Mouse (Mus musculus) heart, postnatal 25 days (tissue): ENCODE results near the gene Scp2. TPM values are rescaled to one million over a fixed set of nuclear protein-coding genes. Genes with fewer than 3 reads are reported as not detected.

ENCODE experiments used
- DNase-seq: peaks from one replicate; pipeline ENCODE4 v3.0.0; 2022; ENCODE audit warnings: low spot score
- intact Hi-C: fragments of 180-260 bp; cut with DNase I; formaldehyde crosslinking; loops from one replicate; pipeline ENCODE4 v1.15.1; 2025
- total RNA-seq, 2 experiments: library from RNA; stranded (reverse); gene quantifications; 2 replicates each; pipeline ENCODE4 v1.2.3; 2021

The Scp2 gene
- total RNA-seq, 2 experiments from 2014 or later = 279 to 298 TPM

DNA sequence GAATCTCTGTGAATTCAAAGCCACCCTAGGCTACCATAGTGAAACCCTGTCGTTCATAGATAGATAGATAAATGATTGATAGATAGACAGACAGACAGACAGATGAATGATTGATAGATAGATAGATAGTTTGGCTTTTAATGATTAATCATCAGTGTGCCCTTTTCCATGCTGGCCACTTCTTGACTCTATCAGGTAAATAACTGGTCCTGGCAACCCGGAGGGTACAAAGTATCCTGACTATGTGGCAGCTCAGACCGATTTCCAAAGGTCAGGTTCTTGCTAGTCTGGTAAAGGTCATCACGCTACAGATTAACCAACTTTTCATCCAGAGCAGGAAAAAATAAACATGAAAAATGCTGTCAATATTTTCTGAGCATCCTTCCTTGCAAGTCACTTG is 78.2 kb downstream of the Scp2 start:
- DNase-seq = no peak
- intact Hi-C loops = no loop called here

DNA sequence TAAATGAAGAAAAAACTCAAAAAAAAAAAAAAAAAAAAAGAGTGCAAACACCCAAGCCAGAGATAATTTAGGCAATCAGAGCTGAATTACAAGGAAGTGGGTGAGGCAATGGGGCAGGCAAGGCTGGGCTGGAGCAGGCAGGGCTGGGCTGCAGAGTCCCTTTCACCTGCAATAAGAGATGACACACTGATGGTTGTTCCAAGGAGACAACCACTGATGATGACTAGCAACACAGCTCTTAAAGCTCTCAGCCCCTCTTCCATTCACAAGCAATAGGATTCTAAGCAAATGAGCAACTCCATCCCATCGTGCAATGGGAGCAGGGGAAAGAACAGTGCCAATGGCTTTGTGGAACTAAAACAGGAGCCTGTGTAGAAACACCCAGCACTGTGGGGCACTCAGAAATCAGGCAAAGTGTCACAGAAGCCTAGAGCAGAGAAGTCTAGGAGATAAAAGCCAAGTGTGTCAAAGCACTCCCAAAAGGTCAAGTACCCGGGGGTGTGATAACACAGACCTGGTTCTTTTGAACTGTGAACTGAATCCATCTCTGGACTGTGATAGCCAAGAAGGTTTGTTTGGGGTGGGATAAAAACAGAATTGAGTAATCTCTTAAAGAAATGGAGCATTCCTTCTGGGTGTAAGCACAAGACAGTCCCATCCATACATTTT is 79.5 kb downstream of the Scp2 start:
- no peak for DNase-seq
- intact Hi-C loops = no loop called here

DNA sequence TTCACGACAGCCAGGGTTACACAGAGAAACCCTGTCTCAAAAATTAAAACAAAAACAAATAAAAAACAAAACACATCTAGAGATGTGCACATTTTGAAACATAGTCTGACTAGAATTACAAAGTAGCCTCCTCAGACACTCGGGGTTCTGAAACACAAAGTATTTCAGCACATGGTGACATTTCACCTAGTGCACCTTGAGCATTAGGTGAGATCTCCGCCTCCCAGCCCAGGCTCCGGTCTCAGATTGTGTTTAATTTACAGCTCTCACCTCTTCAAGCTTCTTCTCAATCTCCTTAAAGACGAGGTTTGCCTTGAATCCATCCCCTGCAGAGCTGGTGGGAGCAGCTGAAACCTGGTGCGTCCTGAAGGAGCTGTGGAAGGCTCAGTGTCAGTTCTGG is 81.2 kb downstream of the Scp2 start:
- intact Hi-C loops = no loop called here
- no peak for DNase-seq

DNA sequence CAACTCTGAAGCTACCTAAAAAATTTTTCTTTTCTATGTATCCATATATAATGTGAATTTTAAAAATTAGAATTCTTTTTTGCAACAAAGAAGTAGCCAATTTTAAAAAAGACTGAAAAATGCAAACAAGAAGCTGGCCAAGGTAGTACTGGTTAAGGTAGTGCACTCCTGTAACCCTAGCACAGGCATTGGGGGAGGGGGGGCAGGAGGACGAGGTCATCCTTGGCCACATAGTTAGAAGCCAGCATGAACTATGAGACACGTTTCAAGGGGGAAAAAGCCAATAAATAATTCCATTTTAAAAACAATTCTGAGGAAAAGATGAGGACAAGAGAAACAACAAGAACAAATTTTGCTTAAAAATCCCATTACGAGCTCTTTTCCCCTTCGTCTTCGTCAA is 82.3 kb downstream of the Scp2 start:
- intact Hi-C loops = no loop called here
- DNase-seq = no peak

DNA sequence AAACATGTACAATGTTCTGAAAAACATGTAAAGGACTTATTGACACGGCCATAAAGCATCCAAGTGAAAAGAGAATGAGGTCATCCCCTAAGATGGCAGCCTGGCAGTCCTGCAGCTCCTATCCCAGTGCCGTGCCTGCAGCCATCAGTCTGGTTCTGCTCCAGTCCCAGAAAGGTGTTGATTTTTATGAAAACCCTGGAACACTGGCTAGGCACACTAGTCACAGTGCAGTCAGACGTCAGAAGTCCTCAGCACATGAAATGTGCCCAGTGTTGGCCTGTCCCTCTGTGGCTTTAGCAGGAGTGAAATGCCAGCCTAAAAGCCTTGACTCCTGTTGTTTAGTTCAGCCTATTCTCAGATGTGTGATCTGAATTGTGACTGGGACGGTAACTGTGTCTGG is 84.0 kb downstream of the Scp2 start:
- intact Hi-C loops = no loop called here

DNA sequence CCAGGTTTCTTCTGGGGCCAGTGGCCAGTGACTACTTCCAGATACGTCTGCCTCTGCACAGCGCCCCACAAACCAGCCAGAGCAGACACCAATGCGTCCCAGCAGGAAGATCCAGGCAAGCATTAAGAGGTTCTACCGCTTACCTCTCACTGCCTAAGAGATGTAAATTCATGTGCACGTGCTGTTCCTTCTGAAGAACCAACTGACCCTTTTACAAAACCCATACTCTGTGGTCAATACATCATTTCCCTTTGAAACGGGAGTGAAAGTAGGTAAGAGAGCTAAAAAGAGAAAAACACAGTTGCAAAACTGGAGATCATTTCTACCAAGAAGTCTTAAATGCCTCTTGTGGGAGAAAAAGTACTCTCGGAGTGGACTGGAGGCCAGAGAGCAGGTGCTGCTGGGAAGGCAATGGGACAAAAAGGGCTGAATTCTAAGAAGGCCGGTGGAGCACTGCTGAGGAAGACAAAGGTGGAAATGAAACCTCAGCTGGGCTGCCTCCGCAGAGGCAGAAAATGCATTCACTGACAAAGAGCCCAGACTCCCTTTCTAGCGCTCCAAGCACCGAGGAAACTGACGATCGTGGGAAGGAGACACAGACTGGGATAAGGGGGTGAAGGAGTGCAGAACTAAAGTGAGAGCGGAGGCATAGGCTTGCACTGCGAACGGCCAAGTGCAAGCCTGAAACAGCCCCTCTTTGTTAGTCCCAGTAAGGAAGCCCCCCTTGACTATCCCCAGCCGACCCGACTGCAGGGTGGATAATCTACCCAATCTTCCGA is 85.0 kb downstream of the Scp2 start:
- intact Hi-C loops = no loop called here
- DNase-seq = no peak

More for the DNA sequence above, 84.0 kb downstream of the Scp2 start:
- no peak for DNase-seq

DNA sequence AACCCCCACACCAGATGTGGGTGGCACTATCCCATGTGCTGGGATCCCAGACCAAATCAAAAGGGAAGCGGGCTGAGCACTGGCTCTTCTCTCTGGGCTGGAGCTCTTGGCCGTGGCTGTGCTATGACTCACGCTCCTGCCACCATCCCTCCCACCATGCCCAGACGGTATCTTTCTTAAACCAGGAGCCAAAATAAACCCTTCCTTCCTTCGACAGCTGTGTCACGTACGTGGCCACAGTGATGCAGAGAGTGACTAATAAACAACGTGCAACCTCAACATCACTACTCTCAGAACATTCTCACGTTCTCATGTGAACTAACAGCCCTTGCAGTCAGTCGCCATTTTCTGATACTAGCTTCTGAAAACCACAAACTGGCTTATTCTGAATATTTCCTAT is 86.6 kb downstream of the Scp2 start:
- intact Hi-C loops = no loop called here
- peak; percentile 22 for DNase-seq

DNA sequence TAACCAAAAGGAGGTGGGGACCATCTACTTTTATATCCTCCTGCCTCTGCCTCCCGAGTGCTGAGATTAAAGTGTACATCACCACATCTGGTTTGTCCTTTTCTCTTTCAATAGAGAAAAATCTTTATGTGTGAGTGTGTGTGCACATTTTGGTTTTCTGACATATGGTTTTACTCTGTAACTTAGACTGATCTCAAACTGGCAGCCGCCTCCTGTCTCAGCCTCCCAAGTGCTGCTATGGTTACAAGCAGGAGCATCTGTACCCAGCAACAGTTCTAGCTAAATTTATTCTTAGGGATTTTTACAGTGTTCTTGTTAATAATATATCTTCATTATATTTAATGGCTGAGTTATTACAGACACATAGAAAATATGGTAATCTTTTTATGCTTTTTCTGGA is 87.6 kb downstream of the Scp2 start:
- intact Hi-C loops = no loop called here
- DNase-seq = no peak

DNA sequence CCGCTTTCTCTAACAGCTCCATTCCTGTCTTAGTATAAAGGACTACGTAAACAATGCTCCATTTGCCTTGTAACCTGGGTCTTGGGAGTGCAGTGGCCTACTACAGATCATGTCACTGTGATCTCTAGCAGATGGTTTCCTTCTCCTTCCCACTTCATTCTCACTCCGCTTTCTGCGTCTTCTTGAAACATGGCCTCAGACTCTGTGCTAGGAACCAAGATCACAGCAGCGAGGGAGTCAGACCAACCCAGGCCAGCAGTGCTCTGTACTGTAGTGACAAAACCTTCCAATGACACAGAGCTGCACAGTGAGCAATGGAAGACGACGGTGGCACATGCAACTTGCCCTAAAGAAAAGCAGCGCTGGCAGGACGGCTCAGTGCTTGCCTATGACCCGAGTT is 88.9 kb downstream of the Scp2 start:
- intact Hi-C loops = no loop called here
- DNase-seq = no peak

DNA sequence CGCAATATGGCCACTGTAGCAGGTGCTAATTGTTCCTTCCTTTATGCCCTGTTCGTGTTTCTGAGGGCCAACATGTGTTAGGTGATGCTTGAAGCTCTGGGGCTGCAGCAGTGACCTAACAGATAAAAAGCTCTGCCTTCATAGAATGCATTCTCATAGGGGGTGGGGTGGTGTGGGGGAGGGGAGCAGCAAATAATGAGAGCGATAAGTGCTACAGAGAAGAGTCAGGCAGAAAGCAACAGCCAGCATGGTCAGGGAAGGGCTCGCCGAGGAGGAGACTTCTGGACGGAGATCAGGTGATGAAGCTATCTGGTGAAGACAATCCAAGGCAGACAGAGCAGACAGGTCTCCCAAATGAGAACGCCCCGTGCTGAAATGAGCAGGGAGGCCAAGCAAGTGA is 92.1 kb downstream of the Scp2 start:
- DNase-seq = no peak
- intact Hi-C loops = no loop called here

DNA sequence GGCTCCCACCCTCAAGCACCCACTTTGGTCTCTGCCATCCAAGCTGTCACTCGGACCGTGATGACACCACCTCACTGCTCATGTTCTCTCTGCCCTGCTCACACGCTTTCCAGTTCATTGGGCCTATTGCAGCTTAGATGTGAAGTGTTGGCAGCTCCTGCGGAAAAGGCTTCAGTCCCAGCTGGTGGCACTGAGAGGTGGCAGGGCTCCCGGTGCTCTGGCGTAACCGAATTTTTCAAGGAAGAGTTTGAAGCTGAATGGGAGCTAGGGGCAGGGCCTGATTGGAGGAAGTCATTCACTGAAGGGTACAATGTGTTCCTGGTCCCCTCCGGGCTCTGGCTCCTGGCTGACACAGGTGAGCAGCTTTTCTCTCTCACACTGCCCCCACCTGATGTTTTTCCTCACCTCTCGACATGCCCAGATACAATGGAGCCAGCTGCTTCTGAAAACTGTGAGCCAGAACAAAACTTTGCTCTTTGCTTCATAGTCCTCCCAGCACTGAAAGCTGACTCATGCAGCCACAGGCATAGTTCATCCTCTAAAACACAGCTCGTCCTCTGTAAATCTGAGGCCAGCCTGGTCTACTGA is 93.0 kb downstream of the Scp2 start:
- DNase-seq = no peak
- intact Hi-C loops = no loop called here

DNA sequence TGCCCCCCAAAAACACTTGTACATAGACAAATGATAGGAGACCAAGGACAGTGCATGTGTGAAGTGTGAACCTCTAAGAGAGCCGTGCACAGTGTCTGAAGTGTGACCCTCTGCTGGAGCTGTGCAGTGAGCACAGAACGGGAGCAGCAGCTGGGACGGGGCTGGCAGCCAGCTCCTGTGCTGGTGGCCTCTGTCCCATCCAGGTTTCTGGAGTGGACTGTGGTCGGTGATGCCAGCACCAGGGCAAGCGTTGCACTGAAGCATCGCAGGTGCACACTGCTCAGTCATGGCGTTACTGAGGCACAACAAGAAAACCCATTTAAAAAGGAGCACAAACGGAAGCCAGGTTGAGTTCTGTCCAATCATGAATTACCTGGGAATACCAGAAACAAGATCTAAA is 98.7 kb downstream of the Scp2 start:
- intact Hi-C loops = no loop called here
- no peak for DNase-seq

DNA sequence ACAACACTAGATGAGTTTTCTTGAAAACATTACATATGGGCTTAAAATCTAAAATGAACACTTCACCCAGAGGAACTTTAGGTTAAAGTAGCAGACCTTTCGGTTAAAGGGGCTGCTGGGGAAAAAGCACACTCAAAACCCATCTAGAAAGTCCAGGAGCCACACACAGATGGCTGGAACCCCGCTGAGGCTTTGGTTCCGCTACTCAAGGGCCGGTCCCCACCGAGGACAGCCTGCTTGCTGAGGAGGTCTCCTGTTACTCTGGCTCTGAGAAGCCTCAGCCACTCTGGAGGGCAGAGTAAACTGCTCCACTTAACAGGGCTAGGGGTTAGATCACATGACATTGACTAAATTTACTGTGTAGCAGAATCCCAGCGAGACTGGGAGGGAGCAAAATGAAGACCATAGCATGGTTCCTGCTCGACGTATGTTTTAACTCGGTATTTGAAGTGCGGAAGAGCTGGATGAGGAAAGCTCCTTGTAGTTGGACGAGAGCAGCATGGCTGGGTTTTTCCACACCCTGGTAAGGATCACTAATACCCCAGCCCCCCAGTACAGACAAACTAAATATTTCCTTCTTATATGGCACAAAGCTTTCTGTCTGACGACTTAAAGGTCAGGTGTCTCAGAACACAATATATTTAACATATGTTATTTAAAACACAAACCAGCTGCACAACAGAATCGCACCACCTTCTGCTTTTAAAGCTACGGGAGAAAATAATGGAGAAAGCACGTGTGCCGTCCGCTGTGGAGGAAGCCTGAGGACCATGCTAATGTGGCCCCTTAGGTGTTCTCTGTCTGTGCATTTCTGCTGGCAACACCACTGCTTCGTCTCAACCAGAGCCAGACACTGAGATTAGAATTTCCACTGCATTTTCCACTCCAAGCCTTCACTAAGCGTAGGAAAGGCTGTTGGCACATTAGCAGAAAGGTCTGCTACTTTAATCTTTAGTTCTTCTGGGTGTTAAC is 99.4 kb downstream of the Scp2 start:
- DNase-seq = no peak
- intact Hi-C loops = no loop called here

DNA sequence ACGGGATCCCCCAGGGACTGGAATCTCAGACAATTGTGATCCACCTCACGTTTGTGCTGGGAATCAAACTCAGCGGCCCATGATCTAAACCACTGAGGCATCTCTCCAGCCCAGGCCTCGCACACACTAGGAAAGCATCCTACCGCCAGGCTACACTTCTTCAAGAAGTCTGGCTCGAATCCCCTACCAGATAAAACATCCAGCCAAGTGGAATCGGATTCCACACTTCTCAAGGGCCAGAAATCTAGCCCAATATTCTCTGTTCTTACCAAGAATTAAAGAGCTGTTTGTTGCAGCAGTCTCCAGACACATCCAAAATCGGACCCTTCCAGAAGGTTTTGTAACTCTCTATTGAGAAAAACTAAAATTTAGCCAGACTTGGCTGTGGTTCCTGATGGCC is 107.8 kb downstream of the Scp2 start:
- intact Hi-C loops = no loop called here
- peak; percentile 34 for DNase-seq

DNA sequence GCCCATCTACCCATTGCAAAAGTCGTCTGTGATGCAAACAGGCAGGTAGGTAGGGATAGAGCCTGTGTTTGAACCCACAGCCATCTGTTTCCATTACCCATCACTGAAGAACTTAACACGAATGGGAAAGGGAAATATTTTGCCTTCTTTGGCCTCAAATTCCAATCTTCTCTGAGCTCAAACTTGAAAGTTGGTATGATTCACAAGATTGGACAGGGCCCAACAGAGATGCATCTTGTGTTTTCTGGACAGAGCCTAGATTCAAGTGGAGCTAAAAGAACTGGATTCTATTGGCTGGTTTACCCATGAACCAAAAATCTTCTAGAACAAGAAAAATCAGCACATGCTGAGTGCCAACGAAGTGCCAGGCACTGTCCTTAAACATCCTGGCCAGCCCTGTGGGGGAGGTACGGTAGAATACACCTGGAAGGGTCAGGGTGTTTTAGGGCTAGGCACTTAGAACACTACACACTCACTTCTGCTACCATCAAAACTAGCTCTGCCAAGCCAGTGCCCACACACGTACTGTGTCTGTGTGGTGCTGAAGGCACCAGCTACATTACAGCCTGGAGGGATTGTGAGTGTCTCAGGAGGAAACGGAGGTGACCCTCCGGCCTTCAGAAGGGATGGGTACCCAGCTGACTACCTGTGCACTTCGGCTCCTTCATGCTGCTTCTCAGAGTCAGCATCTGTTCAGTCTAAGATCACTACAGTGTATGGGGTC is 111.6 kb downstream of the Scp2 start:
- intact Hi-C loops = no loop called here
- no peak for DNase-seq

DNA sequence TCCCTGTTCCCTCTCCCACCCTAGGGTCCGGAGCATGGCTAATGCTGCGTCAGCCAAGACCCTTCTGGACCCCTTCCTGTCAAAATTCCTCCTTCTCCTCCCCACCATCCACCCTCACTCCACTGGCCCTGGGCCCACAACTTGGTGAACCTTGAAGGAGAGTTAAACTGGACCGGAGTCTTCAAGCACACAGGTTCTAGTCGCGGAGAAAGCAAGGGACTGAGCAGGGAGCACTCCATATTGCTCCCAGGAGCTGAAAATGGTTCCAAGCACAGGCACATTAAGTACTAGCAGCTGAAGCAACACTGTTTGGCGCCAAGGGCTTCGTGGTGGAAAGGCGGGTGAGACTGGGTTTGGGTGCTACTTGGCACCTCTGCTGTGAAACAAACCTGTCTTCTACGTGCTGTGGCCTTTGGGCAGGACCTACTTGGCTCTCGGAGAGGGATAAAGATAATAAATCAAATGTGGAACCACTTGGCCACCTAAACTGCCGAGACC is 112.4 kb downstream of the Scp2 start:
- intact Hi-C loops = no loop called here
- no peak for DNase-seq

DNA sequence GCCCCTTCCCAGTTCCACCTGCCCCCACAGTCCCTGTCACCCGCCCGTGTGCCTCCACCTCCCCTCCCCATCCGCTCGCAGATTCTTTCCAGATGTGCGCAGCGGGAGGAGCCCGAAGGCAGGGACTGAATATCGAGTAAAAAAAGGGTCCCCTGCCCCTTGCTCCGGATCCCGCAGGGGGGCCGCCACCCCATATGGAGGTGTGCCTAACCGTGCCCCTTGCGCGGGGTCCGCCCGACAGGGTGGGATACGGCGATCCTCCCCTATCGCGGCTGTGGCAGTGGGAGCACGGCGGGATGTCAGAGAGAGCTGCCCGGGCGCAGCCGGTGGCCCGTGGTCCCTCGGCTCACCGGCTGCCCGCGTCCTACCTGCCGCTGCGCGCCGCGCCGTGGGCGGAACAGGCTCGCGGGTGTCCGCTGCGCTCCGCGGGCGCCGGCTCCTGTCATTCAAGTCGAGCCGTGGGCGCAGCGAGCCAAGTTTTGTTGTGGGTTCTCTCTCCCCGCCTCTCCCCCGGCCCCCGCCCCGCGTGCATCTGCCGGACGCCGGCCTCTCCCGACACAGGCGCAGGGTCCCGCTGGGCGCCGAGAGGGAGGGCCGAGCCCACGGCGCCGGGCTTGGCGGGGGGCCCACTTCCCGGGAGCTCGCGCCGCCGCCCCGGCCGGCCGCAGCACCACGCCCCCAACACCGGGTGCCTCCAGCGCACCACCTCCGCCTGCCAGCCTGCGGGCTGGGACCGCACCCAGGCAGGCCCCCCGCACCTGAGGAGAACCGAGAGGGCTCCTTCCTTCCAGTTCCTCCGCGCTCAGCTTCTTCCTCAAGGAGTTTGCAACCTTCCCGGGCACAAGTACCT is 113.1 kb downstream of the Scp2 start:
- peak; percentile 67 for DNase-seq
- intact Hi-C loops = no loop called here

DNA sequence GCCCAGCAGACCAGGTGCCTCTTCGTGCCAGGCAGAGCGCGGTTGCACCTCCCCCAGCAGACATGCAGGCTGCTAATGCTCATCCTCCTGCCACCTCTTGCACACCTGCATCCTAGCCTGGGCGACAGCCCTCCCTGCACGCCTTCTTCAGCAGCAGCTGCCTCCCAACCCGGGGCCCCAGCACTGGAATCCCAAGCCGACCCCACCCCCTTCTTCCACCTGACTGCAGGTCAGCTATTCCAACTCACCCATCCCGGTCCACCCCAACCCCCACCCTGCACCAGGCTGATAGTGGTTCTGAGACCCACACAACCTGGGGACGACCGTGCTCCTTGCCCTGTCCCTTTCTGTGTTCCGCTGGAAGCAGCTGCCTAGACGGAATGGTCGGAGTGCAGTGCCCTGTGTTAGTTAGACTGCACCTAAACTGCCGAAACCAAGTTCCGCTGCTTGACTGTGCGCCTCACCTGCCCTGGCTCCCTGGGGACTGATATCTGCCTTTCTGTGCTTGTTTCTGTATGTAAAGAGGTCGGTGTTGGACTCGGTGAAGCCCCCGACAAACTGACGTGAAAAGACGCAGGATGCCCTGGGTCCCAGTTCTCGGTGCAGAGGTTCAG is 113.8 kb downstream of the Scp2 start:
- intact Hi-C loops = no loop called here
- no peak for DNase-seq
